Mouse (Mus musculus) midbrain, embryonic 11.5 days (tissue): Measurements from ENCODE around the gene Fcnb. TPM values are rescaled to one million over a fixed set of nuclear protein-coding genes. Genes with fewer than 3 reads are reported as not detected.

Source experiments
- ATAC-seq: fragments of 200-750 bp; cut with Nextera tagmentation; 2 replicates; pipeline ENCODE4 v1.8.0; 2017; ENCODE audit warnings: moderate TSS enrichment, moderate library complexity; ENCODE audit not compliant: low FRiP score
- DNase-seq: peaks from one replicate; pipeline ENCODE4 v3.0.0; 2015; ENCODE audit warnings: low spot score; ENCODE audit errors: missing footprints
- H3K27ac ChIP-seq: fragments of 300-500 bp; sonication (generic); 2 replicates; pipeline ENCODE4 v1.5.1; 2014; ENCODE audit warnings: low read depth, low read length
- H3K27me3 ChIP-seq: fragments of 300-500 bp; sonication (generic); 2 replicates; pipeline ENCODE4 v1.6.1; 2014; ENCODE audit warnings: mild to moderate bottlenecking, low read length, moderate library complexity, mixed read lengths; ENCODE audit not compliant: control insufficient read depth, insufficient read depth
- H3K36me3 ChIP-seq: fragments of 300-500 bp; sonication (generic); 2 replicates; pipeline ENCODE4 v1.6.1; 2014; ENCODE audit warnings: mild to moderate bottlenecking, low read length, moderate library complexity, mixed read lengths; ENCODE audit not compliant: control insufficient read depth, insufficient read depth
- H3K4me1 ChIP-seq: fragments of 300-500 bp; sonication (generic); 2 replicates; pipeline ENCODE4 v1.6.1; 2014; ENCODE audit warnings: low read length; ENCODE audit not compliant: control insufficient read depth, insufficient read depth
- H3K4me2 ChIP-seq: fragments of 300-500 bp; sonication (generic); 2 replicates; pipeline ENCODE4 v1.6.1; 2014; ENCODE audit warnings: mild to moderate bottlenecking, moderate library complexity
- H3K4me3 ChIP-seq: fragments of 300-500 bp; sonication (generic); 2 replicates; pipeline ENCODE4 v1.5.1; 2014; ENCODE audit warnings: low read depth, low read length
- H3K9ac ChIP-seq: fragments of 300-500 bp; sonication (generic); 2 replicates; pipeline ENCODE4 v1.6.1; 2014; ENCODE audit warnings: low read length
- H3K9me3 ChIP-seq: fragments of 300-500 bp; sonication (generic); 2 replicates; pipeline ENCODE4 v1.6.1; 2016; ENCODE audit warnings: low read length; ENCODE audit not compliant: control insufficient read depth
- WGBS: fragments of 180-500 bp; shearing (Covaris S2); extraction: QIAGEN DNeasy Blood & Tissue Kit; methylation state at CpG from one replicate; pipeline ENCODE4 v1.1.7; 2014; 5-methylcytosine and 5-hydroxymethylcytosine counted together
- polyA plus RNA-seq: library from polyadenylated mRNA; unstranded; fragments of >200 nt; fragmentation: Nextera tagmentation; extraction: Ambion mirVana; gene quantifications from 2 replicates; pipeline ENCODE4 v1.2.1, GENCODE M21; 2014

Gene Fcnb
- polyA plus RNA-seq, 1 experiment from 2014 or later = 0.15 TPM

DNA sequence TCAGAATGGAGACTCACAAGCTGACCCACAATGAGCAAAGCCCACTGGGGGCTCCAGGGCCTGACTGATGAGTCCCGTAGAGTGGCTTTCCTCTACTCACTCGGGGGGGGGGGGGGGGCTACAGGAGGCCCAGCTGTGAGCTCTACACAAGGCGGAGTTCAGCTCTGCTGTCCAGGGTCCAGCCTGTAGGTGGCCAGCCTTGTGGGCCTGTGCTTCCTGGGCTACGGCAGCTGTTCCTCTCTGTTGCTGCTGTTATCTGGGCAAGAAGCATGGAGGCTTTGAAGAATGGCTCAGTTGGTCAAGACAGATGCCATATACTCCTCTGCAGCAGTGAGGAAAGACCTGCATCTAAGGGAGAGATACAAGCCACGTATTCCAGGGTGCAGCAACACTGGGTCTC, 24.1 kb upstream of the Fcnb start:
- H3K4me3 ChIP-seq = no peak overlapping the region
- DNase-seq = no peak
- 53% methylated on average over 5 of the region's 5 CpGs for WGBS

DNA sequence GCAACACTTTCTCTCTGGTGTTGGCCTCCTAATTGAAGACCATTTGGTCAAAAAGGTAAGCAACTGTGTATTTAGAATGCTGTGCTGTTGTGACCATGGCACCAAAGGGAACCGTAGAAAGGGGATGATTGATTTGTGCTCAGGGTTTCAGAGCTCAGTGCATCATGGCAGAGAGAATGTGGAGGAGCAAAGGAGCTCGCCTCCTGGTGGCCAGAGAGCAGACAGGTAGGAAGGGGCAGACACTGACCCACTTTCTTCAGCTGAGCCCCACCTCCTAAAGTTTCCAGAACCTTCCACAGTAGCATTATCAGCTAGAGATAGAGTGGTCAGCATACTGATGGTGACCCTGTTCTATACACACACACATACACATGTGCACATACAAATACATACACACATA, 21.3 kb upstream of the Fcnb start:
- no peak overlapping the region for H3K4me3 ChIP-seq
- WGBS = 78% methylated on average over 2 of the region's 2 CpGs
- H3K27me3 ChIP-seq = no peaks in the 10 kb centered on the region
- H3K9ac ChIP-seq = no peak overlapping the region
- no peak overlapping the region for H3K4me2 ChIP-seq
- no peak overlapping the region for H3K27ac ChIP-seq
- H3K4me1 ChIP-seq = no peaks in the 10 kb centered on the region
- peak; percentile 79 for DNase-seq
- H3K36me3 ChIP-seq = no peaks in the 10 kb centered on the region
- ATAC-seq = no peak
- H3K9me3 ChIP-seq = no peaks in the 10 kb centered on the region

More for the DNA sequence above, 24.1 kb upstream of the Fcnb start:
- ATAC-seq = no peak
- no peaks in the 10 kb centered on the region for H3K9me3 ChIP-seq
- H3K4me1 ChIP-seq = no peaks in the 10 kb centered on the region
- no peak overlapping the region for H3K9ac ChIP-seq
- H3K36me3 ChIP-seq = no peaks in the 10 kb centered on the region
- H3K27me3 ChIP-seq = no peaks in the 10 kb centered on the region
- no peak overlapping the region for H3K27ac ChIP-seq
- no peak overlapping the region for H3K4me2 ChIP-seq

DNA sequence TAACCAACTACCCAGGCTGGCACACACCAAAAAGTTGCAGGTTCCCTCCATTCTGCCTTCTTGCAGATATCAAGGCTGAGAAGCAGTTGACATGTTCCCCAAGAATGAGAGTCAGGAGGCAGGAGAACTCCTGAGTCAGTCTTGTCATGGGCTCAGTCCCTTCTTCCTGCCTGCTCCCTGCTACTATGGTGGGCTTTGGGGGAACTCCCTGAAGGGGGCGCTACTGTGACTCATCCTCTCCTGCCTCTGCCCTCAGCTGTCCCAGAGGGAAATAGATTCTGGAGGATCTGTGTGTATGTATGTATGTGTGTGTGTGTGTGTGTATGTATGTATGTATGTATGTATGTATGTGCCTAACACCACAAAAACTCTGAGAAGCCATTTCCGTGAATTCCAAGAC, 19.0 kb upstream of the Fcnb start:
- no peak overlapping the region for H3K9ac ChIP-seq
- WGBS = 56% methylated on average over 2 of the region's 2 CpGs
- H3K4me3 ChIP-seq = no peak overlapping the region
- ATAC-seq (no peak), DNase-seq (peak; percentile 86)
- no peaks in the 10 kb centered on the region for H3K27me3 ChIP-seq
- H3K4me2 ChIP-seq = no peak overlapping the region
- H3K27ac ChIP-seq = no peak overlapping the region
- H3K9me3 ChIP-seq = no peaks in the 10 kb centered on the region
- peaks cover 2% of the 10 kb centered on the region; the same call in 1 of the 2 replicates for H3K4me1 ChIP-seq
- no peaks in the 10 kb centered on the region for H3K36me3 ChIP-seq

GRCm38 (mm10) chr2:28101892-28102291, 17.2 kb upstream of the Fcnb start:
- Histone ChIP-seq H3K27me3 (peaks cover 3% of the 10 kb centered on the region; the same call in 1 of the 2 replicates), H3K36me3 (no peaks in the 10 kb centered on the region), H3K4me1 (peaks cover 7% of the 10 kb centered on the region), H3K4me2 (no peak overlapping the region), H3K4me3 (no peak overlapping the region), H3K27ac (no peak overlapping the region), H3K9me3 (no peaks in the 10 kb centered on the region), H3K9ac (no peak overlapping the region)
- ATAC-seq (no peak), DNase-seq (peak; percentile 72)
- 88% methylated on average over 2 of the region's 2 CpGs for WGBS

DNA sequence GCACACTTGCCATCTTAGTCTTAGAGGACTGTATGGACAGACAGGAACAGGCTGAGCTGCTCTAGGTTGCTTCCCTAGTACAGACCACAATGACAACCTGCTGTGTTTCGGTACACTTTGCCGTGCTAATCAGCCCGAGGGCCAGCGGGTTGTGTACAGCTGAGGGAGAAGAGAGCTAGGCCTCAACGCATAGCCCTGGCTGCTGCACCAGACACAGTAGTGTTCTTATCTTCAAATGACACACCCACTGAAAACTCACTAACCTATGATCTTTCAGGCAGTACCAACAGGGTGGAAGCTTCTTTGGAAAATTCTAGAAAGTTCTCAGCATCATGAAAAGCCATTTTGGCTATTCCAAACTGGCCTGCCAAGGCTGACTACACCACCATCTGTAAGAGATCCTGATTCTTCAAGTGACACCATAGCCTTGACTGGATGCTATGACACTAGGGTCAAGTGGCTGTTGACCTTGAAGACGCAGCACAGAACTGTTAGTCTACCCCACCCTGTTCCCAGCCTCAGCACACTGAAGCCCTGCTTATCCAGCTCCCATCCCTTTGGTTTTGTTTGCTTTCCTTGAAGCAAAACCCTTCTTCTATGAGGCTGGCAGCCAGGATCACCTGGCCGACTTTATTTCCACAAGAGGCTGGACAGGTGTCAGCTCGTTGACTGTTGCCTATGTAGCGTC, 16.3 kb upstream of the Fcnb start:
- ATAC-seq = no peak
- peaks cover 7% of the 10 kb centered on the region for H3K4me1 ChIP-seq
- H3K36me3 ChIP-seq = no peaks in the 10 kb centered on the region
- H3K9me3 ChIP-seq = no peaks in the 10 kb centered on the region
- H3K27ac ChIP-seq = no peak overlapping the region
- WGBS = 92% methylated on average over 9 of the region's 9 CpGs
- peaks cover 3% of the 10 kb centered on the region; the same call in 1 of the 2 replicates for H3K27me3 ChIP-seq
- no peak overlapping the region for H3K9ac ChIP-seq
- peak; percentile 61 for DNase-seq
- no peak overlapping the region for H3K4me3 ChIP-seq
- no peak overlapping the region for H3K4me2 ChIP-seq

GRCm38 (mm10) chr2:28098547-28099505, 14.1 kb upstream of the Fcnb start:
- 4% methylated on average over 24 of the region's 24 CpGs for WGBS
- H3K9ac ChIP-seq = peak overlapping the region; percentile 31
- peak; percentile 50; the same call in 1 of the 2 replicates for ATAC-seq
- peaks cover 3% of the 10 kb centered on the region; the same call in 1 of the 2 replicates for H3K27me3 ChIP-seq
- peak overlapping the region; percentile 55 for H3K4me2 ChIP-seq
- H3K4me1 ChIP-seq = peaks cover 7% of the 10 kb centered on the region
- peak overlapping the region; percentile 26 for H3K4me3 ChIP-seq
- no peak overlapping the region for H3K27ac ChIP-seq
- DNase-seq = peak; percentile 91
- no peaks in the 10 kb centered on the region for H3K36me3 ChIP-seq
- H3K9me3 ChIP-seq = no peaks in the 10 kb centered on the region

- Histone ChIP-seq H3K4me2 (no peak overlapping the region), H3K9me3 (no peaks in the 10 kb centered on the region), H3K27me3 (peaks cover 3% of the 10 kb centered on the region; the same call in 1 of the 2 replicates), H3K4me3 (no peak overlapping the region), H3K36me3 (no peaks in the 10 kb centered on the region), H3K27ac (no peak overlapping the region), H3K9ac (no peak overlapping the region), H3K4me1 (peaks cover 7% of the 10 kb centered on the region)
- no peak for ATAC-seq
- 90% methylated on average over 6 of the region's 6 CpGs for WGBS
- no peak for DNase-seq
These were observed 12.1 kb upstream of the Fcnb start for GRCm38 (mm10) chr2:28096751-28097309.

GRCm38 (mm10) chr2:28092099-28092498, 7.4 kb upstream of the Fcnb start:
- H3K9ac ChIP-seq = no peak overlapping the region
- peaks cover 2% of the 10 kb centered on the region; the same call in 1 of the 2 replicates for H3K4me1 ChIP-seq
- 94% methylated on average over 8 of the region's 8 CpGs for WGBS
- H3K27ac ChIP-seq = no peak overlapping the region
- H3K4me3 ChIP-seq = no peak overlapping the region
- ATAC-seq = no peak
- H3K27me3 ChIP-seq = no peaks in the 10 kb centered on the region
- H3K4me2 ChIP-seq = no peak overlapping the region
- H3K36me3 ChIP-seq = no peaks in the 10 kb centered on the region
- DNase-seq = no peak
- H3K9me3 ChIP-seq = no peaks in the 10 kb centered on the region
